Mouse (Mus musculus) cerebellum, postnatal 10 days (tissue): ENCODE measurements around the gene Rnf32.

Experiments
- DNase-seq, 2 experiments: peaks; one replicate each; pipeline ENCODE4 v3.0.0; 2021; ENCODE audit warnings: mixed read lengths in 2 of 2

The Rnf32 gene

DNA sequence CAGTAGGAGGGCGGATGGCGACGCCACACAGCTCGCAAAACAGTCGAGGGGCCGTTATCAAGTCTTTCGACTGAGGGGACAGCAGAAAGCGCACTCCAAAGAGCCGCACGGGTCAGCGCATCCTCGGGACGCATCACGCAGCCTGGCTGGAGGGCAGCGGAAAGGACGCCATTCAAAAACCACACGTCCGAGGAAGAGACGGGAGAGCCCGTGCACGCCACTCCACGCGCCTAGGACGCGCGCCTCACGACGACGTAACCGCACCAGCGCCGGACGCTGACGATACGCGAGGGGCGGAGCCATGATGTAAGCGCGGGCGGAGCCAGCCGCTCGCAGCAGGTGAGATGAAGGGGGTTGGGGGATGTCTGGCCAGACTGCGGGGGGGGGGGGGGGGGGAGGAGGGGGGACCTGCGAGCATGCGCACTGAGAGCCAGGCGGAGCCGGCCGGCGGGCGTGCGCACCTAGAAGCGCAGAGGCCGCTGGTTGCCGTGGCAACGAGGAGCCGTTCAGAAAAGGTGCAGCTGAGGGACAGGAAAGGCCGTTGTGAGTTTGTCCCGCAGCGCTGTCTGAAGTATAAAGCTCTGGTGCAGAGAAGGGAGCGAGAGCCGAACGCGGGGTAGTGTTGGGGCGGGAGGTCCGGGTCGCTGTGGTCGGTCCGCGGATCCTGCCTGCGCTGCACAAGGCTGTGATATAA lies at the start of gene Rnf32:
TSS of gene Rnf32 (plus strand) at position 423 of the 694 bp plus-strand sequence.
- DNase-seq = peak; percentile 97 to 98

DNA sequence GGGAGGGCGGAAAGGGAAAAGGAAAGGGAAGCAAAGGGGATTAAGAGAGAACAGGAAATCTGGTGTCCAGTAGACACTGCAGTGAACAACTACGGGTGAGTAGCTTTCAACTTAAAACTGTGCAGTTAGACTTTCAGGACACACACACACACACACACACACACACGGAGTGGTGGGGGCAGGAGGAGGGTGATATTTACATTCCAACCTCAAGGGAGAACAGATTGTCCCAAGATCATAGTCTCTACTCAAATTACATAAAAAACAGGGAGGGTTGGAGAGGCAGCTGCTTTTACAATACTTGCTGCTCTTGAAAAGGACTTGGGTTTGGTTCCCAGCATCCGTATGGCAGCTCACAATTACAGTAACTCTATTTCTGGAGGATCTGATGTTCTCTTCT lies 45.6 kb upstream of the Rnf32 start:
- DNase-seq = no peak

DNA sequence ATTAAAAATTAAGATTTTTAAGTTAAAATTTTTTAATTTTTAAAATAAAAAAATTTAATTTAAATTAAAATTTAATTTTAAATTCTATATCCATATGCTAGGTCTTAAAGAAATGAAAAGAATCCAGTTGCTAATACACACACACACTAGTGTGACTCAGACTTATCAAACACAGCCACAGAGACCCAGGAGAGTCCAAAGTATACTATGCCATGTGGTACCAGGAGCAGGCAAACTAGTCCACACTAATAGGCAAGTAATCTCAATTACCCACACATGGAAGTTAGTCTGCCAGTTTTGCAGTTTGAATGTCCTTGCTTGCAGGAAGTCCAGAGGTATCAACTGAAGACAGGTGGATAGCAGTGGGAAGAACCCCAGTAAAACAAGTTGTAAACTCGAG lies 35.9 kb upstream of the Rnf32 start:
- no peak for DNase-seq

DNA sequence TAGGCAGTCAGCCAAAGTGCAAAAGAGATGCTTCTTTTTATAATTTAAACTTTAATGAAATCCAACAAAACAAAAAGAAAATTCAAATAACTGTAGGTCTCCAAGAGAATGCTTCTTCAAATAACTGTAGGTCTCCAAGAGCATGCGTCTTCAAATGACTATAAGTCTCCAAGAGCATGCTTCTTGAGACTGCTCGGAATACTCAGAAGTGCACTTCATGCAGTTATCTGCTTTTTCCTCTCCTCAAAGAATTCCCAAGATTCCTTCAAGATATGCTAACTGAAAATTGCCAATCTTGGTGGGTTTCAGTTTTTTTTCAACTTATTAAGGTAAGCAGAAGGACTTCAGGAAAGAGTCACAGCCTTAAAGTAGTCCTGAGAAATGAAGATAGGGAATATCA lies 28.8 kb upstream of the Rnf32 start:
- no peak for DNase-seq

DNA sequence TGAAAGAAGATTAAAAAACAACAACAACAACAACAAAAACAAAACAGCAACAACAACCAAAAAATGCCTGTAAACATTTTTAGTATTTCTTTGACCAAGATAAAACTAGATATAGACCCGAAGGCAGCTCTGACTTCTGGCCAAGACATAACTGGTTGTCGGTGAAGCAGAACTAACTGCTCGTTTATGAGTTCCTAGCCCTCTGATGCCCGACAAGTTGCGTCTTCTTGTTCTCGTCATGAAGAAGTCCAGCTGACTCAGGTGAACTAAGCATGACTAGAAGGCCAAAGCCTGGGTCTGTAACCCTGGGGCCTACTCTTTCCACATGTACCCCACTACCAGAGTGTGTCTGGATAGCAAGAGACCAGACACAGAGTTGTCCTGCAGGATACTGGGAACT lies 25.6 kb upstream of the Rnf32 start:
- DNase-seq = no peak

DNA sequence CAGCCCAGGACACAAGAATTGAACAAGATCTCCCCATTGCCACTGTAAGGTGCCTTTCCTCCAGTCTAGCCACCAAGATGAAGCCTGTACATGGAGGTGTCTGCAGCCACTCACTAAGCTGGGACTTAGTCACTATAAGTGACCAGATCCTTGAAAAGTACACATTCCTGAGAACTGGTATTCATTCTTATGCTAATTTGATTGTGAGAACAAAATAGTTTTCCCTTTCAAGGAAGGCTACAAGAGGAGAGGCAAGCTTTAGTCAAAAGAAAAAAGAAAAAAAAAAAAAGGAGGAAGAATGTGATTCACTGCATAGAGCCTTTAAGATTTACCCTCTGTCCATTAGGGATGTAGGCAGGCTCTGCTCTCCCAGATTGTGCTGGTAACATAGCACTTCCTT lies 24.6 kb upstream of the Rnf32 start:
- no peak for DNase-seq

DNA sequence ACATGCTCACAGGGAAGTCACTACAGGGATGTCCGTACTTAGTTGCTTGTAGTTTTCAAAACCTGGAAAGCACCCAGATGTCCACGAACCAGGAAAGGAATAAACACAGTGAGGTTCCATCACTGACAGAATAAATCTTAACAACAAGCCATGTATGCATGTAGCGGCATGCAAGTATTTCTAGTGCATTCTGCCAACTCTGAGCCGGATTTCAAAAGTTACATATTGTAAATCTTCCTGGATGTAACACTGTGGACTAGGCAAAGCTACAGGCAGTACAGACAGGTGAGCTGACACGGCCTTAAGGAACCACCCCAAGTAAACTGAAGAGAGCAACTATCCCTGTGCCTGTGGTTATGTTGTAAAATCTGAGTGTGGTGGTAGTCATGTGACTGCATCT lies 9.0 kb upstream of the Rnf32 start:
- no peak for DNase-seq

DNA sequence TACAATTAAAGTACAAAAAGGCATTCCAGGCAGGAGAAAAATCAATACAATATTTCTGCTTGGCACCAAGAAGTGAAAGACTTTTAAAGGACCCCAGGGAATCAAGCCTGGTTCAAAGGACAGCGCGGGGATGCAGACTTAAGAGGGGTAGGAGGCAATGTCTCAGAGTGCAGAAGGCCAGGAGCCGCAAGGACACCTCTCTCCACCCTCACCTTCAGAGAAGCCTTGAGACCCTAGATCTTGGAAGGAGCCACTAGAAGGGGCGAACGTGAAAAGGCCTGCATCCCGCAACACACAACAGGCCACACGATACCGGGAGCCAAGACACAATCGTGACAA lies 592 bp upstream of the Rnf32 start:
- DNase-seq = no peak

DNA sequence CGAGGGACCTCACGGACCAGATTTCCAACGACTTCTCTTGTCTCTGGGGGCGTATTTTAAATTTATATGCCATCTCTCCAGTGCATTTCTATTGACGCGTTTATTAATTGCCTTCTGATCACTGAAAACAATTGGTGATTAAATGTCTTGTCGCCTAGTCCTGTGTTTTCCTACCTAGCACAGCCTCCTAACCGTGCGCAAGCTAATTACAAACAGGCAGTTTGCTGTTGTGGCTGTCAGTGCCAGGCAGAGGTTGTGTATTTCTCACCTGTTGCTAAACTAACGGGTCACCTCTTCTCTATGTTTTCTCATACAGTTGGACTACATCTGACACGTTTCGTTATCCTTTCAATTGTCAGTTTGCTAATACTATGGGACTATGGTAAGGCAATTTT lies 469 bp downstream of the Rnf32 start:
- peak in 1 of 2 experiments; percentile 7 for DNase-seq

DNA sequence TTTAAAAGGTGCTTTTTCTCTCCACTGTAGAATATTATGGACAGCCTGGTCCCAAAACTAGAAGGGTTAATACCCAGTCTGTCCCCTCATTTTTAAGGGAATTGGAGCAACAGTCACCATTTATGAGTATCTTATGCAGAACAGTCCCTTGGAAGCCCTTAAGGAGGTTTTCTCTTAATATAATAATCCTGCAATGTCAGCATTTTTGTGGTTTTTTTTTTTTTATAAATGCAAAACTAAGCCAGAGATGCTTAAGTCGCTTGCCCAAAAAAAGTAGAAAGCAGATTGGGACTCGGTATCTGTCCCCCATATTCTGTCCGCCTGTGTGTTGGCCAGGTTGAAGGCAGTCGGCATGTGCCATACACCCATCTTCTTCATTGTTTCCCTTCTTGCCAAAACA lies 1.4 kb downstream of the Rnf32 start:
- no peak for DNase-seq

DNA sequence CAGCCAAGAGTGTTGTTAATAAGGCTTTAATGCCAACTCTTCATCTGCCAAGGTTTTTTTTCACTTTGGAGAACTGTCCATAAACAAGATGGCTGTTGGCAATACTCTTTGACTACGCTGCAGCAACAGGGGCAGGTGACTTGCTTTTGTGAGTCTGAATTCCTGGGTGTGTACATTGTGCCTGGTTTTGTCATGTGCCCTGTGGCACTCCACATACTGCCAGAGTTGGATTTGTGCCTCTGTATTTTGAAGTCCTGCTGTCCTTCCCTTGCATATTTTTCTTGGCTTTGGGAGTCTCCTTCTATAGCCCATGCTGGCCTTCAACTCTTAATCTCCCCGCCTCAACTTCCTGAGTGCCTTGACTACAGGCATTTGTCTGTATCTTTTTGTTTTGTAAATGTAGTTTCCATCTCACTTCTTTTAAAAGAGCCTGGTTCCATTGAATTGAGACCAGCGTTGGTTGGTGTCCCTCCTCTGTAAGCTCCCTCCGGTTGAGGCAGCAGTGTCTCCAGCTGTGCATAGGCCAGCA lies 3.2 kb downstream of the Rnf32 start:
- DNase-seq = no peak

DNA sequence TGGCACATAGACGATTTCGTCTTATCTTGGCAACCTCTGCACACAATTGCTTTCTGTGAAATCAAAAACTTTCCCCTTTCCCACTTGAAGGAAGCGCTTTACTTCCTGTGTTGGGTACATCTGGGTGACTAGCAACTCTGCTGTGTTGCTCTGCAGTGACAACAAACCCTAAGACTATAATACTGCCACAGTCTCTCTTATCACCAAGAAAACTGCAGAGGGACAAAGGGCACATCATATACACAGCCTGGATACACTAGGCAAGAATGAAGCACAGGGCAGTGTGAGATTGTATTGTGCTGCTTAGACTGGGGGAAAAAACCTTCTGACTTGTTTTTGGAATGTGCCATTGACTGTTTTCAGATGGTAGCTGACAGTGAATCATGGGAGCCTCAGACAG lies 4.1 kb downstream of the Rnf32 start:
- no peak for DNase-seq

DNA sequence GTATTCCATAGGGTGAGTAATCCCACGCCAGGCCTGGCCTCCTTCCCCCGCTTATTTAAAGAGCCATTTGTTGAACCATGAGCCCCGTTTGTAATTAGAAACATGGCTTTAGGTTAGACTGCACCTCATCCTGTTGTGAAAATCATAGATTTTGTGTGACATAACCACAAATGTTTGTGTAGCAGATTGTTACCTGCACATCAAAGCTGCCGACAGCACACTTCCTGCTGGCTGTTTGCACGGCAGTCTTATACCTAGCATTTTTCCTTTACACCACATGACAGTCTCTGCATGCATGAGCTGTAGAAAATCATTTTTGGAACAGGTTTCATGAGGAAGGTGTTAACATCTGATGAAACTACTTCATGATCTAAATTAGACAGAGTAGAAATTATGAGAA lies 9.9 kb downstream of the Rnf32 start:
- no peak for DNase-seq

DNA sequence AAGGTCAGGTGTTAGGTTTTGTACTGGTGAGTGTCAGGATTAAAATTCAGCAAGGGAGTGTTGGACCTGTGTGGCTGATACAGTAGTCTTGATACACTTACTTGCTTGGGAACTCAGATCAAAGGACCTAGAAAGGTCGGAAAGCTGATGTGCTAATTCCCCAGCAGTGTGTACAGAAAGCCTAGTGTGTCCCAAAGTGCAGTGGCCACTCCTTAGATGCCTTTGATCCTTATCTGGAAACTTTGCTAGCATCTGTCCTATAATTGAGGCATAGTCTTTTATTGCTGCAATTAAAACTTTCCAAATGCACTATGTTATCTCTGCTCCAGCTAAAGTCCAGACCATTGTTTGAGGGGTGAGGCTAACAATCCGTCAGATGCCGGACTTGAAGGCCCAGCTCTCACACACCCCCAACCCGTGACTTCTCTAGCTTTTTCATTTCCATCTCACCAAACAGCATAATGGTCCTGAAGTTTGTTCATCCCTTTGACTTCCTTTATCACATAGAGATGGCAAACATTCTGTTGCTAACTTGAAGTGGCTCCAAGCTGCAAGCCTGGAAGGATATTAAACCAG lies 16.3 kb downstream of the Rnf32 start:
- no peak for DNase-seq

DNA sequence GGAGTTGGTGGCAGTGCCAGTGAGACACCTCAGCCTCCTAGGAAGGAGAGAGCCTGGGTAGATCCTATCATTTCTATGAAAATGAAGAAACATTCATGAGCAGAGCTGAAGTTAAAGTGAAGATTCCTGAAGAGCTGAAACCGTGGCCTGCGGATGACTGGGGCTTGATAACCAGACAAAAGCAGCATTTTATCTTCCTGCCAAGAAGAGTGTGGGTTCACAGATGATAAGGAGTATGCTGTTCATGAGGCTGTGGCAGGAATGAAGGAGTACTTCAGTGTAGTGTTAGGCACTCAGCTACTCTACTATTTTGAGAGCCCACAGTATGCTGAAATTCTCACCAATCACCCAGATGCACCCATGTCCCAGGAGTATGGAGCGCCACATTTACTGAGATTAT lies 22.2 kb downstream of the Rnf32 start:
- no peak for DNase-seq

DNA sequence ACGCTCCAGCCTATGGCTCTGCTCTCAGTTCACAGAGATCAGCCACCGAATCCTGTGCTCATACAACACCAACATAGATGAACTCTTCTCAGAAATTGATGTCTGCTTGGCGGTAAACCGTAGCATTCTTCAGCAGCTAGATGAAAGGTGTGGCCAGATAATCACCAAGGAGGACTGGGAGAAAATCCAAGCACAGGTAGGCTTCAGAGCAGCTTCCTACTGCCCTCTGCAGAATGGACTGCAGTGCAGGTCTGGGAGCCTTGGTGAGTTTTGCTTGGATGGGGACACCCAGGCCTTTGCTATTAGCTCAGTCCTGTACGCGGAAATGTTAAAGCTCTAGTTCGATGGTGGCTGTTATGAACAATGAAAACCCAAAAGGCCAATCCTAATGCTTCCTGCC lies 28.3 kb downstream of the Rnf32 start:
- DNase-seq = no peak

DNA sequence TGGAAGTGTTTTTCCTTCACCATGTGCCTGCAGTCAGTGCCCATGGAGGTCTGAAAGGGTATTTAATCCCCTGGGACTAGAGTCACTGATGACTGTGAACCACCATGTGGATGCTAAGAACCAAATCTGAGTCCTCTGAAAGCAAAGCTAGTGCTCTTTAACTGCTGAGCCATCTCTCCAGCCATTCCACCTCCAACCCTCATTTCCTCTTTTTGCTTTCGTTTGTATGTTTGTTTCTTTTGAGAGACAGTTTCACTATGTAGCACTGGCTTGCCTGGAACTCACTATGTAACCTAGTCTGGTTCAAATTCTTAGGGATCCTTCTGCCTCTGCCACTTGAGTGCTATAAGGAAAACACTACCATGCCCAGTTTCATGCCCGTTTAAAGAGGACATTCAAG lies 34.7 kb downstream of the Rnf32 start:
- no peak for DNase-seq

DNA sequence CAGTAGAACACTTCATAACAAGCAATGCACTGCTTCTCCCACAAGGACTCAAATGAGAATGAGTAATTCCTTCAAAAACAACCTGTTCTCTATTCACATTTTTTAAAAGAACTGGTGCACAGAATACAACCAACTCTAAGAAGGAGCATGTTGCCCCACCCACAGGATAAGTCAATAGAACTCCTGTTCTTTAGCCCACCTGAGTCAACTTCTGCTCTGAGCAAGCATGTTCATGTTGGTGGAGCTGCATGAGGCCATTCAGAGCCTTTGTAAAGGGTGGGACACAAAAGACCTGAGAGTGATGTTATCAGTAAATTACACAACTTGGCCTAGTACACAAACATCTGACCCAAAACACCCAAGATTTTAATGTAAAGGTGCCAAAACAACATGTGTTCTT lies 42.6 kb downstream of the Rnf32 start:
- DNase-seq = no peak

DNA sequence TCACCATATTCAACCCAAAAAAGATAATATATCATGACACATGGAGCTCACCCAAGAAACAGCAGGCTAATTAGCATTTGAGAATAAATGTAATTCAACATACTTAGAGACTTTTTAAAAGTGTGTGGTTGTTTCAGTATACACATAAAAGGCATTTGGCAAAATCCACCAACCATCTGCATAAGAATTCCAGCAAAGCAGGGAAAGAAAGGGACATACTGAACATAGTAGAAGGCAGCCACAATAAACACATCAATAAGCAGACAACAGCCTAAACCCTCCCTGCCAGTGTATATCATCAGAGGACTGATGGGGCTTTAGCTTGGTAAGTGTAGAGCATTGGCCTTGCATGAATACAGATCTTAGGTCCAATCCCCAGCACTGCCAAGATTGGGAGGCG lies 49.0 kb downstream of the Rnf32 start:
- no peak for DNase-seq

DNA sequence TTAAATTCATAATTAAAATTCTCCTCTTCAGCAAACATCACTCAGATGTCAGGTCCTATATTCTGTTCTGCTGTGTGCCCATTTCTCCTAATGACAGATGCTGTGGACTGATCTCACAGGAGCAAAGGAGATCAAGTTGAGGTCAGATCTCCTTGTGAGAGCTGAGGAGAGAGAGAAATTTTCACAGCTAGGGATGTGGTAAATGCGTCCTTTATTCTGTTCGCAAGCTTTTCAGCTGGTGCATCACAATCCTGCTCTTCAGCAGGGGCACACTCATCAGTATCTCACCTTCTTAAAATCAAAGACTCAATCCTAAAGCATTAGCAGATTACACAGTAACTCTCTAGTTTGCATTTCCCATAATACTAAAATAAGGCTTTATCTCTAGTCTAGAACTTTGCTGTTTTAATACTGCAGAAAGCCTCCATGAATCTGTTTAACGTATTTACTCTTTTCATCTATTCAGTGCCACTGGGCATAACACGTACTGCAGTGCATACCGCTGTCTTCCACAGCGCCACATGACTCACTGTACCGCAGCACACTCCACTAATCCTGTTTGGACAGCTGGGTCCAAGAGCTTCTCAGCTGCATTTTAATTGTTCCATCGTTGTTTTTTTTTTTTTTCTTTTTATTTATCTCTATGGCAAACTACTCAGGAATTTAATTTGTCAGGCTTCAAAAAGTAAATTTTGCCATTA lies 55.2 kb downstream of the Rnf32 start:
- no peak for DNase-seq

DNA sequence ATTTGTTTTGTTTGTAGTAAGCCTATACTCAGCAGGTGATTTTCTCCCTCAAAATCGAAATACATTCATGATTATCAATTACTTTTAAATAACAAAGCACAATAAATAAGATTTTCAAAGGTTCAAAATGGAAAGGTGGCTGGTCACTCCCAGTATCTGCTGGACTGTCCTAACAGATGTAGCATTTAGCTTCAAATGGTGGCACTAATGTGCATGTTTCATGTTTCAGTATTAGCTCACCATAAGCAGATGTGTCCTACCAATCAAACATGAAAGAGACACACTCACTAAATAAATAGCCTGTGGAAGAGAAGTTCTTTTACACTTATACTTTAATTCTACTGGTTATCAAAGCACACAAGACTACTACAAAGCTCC lies 55.7 kb downstream of the Rnf32 start:
- no peak for DNase-seq

DNA sequence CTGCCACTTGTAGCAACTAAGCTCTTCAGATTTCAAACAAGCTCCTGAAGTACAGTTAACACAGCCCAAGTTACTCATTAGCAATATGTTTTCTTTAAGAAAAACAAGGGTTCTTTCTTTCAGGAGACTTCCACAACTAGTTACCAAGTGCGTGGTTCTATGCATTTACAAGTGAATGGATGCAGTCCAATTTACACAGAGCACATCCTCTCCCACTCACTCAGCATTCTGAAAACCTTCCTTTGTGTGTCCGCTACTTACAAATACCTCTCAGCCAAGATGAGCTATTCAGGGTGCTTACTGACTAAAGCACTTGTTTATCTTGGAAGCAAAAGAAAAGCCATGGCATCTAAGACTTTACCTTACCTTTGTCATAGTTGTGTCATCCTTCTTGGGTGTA lies 58.1 kb downstream of the Rnf32 start:
- no peak for DNase-seq

DNA sequence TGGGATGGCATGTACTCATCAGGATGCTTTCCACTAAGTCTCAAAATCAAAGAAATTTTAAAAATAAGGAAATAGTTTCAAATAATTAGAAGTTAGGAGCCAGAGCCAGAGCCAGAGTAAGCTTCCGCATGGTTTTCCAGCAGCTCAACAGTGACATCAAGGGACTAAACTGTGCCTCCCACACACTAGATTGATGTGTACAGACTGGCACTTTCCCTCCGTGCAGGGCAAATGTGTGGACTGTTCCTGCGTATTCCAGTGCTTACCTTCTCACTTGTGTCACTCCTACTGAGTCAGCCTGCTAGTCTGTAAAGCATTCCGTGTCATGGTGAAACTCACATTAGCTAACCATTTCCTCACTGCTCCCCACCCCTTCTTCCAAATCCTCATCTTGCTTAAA lies 75.1 kb downstream of the Rnf32 start:
- no peak for DNase-seq

DNA sequence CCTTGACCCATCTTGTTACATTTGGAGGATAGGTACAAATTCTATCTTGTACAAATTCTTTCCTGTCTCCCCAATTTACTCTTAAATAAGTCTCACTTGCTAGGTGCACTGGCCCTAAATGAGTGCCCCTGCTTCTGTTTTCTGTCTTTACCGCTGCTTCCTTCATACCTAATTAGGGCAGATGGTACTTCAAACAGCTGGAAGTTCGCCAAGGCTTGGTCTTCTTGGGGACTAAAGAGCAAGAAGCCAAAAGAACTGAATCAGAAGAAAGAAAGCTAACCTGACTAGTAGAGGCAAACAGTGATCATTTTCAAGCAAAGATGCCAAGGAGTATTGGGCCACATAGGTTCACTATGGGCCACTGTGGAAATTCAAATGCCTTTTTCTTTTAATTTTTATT lies 77.6 kb downstream of the Rnf32 start:
- peak; percentile 62 to 68 for DNase-seq

DNA sequence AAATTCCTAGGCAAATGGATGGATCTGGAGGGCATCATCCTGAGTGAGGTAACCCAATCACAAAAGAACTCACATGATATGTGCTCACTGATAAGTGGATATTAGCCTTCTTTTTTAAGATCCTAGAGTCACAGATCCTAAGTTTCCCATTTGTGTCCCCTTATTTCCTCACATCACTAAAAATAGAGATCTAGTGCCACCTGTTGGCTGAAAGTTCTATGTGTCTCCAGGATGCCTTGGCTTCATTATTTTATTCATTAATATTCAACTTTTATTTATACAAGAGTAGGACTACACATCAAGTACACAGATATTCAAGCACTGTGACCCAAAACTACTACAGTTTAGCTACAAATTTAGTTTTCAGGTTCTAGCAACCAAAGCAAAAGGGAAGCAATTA lies 79.0 kb downstream of the Rnf32 start:
- DNase-seq = peak in 1 of 2 experiments; percentile 24
